Mouse (Mus musculus): ENCODE data around the gene Olfr578.

GRCm38 (mm10) chr7:102975843-102976242, 13.3 kb downstream of the Olfr578 start, which contains the start of gene Olfr577:
- TF ChIP-seq CTCF (IDR thresholded peaks at IDR 0.05; ENCODE audit: control insufficient read depth, insufficient read depth, low read length) (no peak), POLR2A (IDR thresholded peaks at IDR 0.05; ENCODE audit: borderline replicate concordance, control insufficient read depth, low read depth, low read length) (no peak)

All from bone marrow, adult 2 months (tissue).